Mouse (Mus musculus): ENCODE measurements around the gene Cfdp1. TPM values are rescaled to one million over a fixed set of nuclear protein-coding genes. Genes with fewer than 3 reads are reported as not detected.
A peak's percentile ranks its signal among the peaks of the same experiment; 100 is the strongest.

The Cfdp1 gene
- polyA plus RNA-seq, 1 experiment from 2014 or later: 199 TPM

- Histone ChIP-seq H3K9me3 (no peaks in the 10 kb centered on the region), H3K4me1 (peaks cover 22% of the 10 kb centered on the region), H3K4me2 (no peak overlapping the region), H3K9ac (no peak overlapping the region), H3K27me3 (no peaks in the 10 kb centered on the region), H3K4me3 (replicated peaks) (no peak overlapping the region), H3K27ac (no peak overlapping the region), H3K36me3 (replicated peaks) (no peaks in the 10 kb centered on the region; the same call in none of the 2 replicates)
- 94% methylated on average over 5 of the region's 5 CpGs for WGBS
- no peak for ATAC-seq (ENCODE audit: low FRiP score)
Measured at GRCm38 (mm10) chr8:111773476-111773875, 80.6 kb downstream of the Cfdp1 start.

GRCm38 (mm10) chr8:111773057-111773456 is 81.0 kb downstream of the Cfdp1 start:
- no peak for ATAC-seq (ENCODE audit: low FRiP score)
- Histone ChIP-seq H3K4me3 (replicated peaks) (no peak overlapping the region), H3K27ac (no peak overlapping the region), H3K4me2 (no peak overlapping the region), H3K9me3 (no peaks in the 10 kb centered on the region), H3K4me1 (peaks cover 17% of the 10 kb centered on the region), H3K9ac (no peak overlapping the region), H3K27me3 (no peaks in the 10 kb centered on the region), H3K36me3 (replicated peaks) (no peaks in the 10 kb centered on the region; the same call in none of the 2 replicates)
- WGBS: 87% methylated on average over 7 of the region's 7 CpGs

DNA sequence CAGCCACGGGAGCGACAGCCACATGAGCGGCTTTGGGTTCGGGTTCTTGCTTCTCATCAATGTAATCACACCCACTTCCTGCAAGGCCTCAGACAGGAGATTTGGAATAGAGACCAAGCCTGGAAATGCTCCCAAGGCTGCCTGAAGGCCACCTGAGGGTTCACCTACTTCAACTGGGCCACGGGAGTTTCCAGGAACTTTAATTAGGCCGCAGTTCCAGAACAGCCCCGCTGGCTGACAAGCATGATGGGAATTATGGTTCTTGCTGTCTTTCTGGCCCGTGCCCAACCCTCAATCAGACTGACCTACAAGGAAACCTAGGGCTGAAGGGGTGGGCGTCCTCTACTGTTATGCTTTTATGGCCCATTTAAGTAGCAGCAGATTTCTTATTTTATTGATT is 82.0 kb downstream of the Cfdp1 start:
- H3K36me3 ChIP-seq (replicated peaks): peaks cover 8% of the 10 kb centered on the region
- H3K4me3 ChIP-seq (replicated peaks): no peak overlapping the region
- ATAC-seq (ENCODE audit: low FRiP score): no peak
- H3K9me3 ChIP-seq: no peaks in the 10 kb centered on the region
- H3K4me2 ChIP-seq: no peak overlapping the region
- no peak overlapping the region for H3K27ac ChIP-seq
- 91% methylated on average over 9 of the region's 9 CpGs for WGBS
- H3K27me3 ChIP-seq: no peaks in the 10 kb centered on the region
- H3K4me1 ChIP-seq: peaks cover 16% of the 10 kb centered on the region
- no peak overlapping the region for H3K9ac ChIP-seq

DNA sequence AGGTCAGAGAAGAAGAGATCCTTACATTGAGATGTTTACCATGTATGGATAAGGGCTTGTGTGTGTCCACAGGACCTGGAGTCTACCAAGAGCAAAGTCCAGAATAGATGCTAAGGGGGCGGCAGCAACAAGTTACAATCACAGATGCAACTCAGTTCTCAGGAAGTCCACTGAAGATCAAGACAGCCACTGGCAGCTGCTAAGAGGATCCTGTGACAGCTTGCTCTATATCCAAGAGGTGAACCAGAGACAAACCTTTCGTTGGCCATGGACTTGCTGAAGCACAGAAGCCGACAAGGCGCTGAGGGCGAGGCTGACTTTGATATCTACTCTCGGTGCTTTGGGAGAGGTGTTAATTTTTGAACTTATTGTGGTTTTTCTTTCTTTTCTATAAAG is 82.5 kb downstream of the Cfdp1 start:
- peaks cover 16% of the 10 kb centered on the region for H3K4me1 ChIP-seq
- H3K27me3 ChIP-seq: no peaks in the 10 kb centered on the region
- 0 out of 2 replicates have a peak overlapping the region, but pooled peaks have one; percentile 5 for H3K27ac ChIP-seq
- no peak overlapping the region for H3K4me3 ChIP-seq (replicated peaks)
- WGBS: 95% methylated on average over 6 of the region's 6 CpGs
- ATAC-seq (ENCODE audit: low FRiP score): no peak
- H3K36me3 ChIP-seq (replicated peaks): peaks cover 12% of the 10 kb centered on the region
- H3K4me2 ChIP-seq: no peak overlapping the region
- H3K9ac ChIP-seq: no peak overlapping the region
- H3K9me3 ChIP-seq: no peaks in the 10 kb centered on the region

GRCm38 (mm10) chr8:111770958-111771624 is 83.0 kb downstream of the Cfdp1 start:
- Histone ChIP-seq H3K27ac (0 out of 2 replicates have a peak overlapping the region, but pooled peaks have one; percentile 5), H3K4me2 (no peak overlapping the region), H3K9me3 (no peaks in the 10 kb centered on the region), H3K27me3 (no peaks in the 10 kb centered on the region), H3K4me1 (peaks cover 16% of the 10 kb centered on the region), H3K36me3 (replicated peaks) (peaks cover 16% of the 10 kb centered on the region), H3K4me3 (replicated peaks) (no peak overlapping the region), H3K9ac (no peak overlapping the region)
- no peak; the same call in 1 of the 2 replicates for ATAC-seq (ENCODE audit: low FRiP score)
- whole genome bisulfite sequencing: 74% methylated on average over 5 of the region's 5 CpGs

- Histone ChIP-seq H3K9me3 (no peaks in the 10 kb centered on the region), H3K36me3 (replicated peaks) (peaks cover 16% of the 10 kb centered on the region), H3K27ac (peak overlapping the region; percentile 83), H3K9ac (no peak overlapping the region), H3K27me3 (no peaks in the 10 kb centered on the region), H3K4me1 (peaks cover 16% of the 10 kb centered on the region), H3K4me2 (no peak overlapping the region), H3K4me3 (replicated peaks) (no peak overlapping the region)
- ATAC-seq (ENCODE audit: low FRiP score): peak; percentile 46; the same call in 1 of the 2 replicates
- WGBS: 35% methylated on average over 12 of the region's 12 CpGs
Measured at GRCm38 (mm10) chr8:111769764-111770428, 84.2 kb downstream of the Cfdp1 start.

- no peak overlapping the region for H3K4me2 ChIP-seq
- no peak overlapping the region for H3K4me3 ChIP-seq (replicated peaks)
- H3K9me3 ChIP-seq: no peaks in the 10 kb centered on the region
- H3K27ac ChIP-seq: peak overlapping the region; percentile 83
- no peak overlapping the region for H3K9ac ChIP-seq
- peaks cover 16% of the 10 kb centered on the region for H3K36me3 ChIP-seq (replicated peaks)
- WGBS: 48% methylated on average over 15 of the region's 15 CpGs
- no peaks in the 10 kb centered on the region for H3K27me3 ChIP-seq
- ATAC-seq (ENCODE audit: low FRiP score): no peak
- peaks cover 16% of the 10 kb centered on the region for H3K4me1 ChIP-seq
Measured at GRCm38 (mm10) chr8:111769296-111769695, 84.8 kb downstream of the Cfdp1 start.

DNA sequence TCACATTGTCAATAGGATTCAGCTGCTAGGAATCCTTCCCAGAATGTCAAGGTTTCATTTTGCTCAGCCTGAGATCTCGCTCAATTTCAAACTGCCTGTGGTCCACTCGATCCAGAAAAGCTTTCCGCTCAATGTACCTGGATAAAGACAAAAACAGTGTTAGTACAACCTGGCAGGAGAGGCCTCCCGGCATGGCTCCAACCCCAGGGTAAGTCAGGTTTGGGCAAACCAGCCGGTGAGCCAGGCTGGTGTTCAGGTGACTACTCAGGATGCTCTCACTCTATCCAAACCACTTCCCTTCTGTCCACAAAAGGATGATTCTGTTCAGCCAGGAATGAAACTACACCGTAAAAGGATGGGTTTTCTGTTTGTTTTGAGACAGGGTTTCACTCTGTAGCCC is 85.4 kb downstream of the Cfdp1 start:
- ATAC-seq (ENCODE audit: low FRiP score): no peak
- Histone ChIP-seq H3K4me3 (replicated peaks) (no peak overlapping the region), H3K9me3 (no peaks in the 10 kb centered on the region), H3K9ac (no peak overlapping the region), H3K4me2 (no peak overlapping the region), H3K27ac (no peak overlapping the region), H3K36me3 (replicated peaks) (peaks cover 16% of the 10 kb centered on the region), H3K4me1 (peaks cover 16% of the 10 kb centered on the region), H3K27me3 (no peaks in the 10 kb centered on the region)
- WGBS: 88% methylated on average over 6 of the region's 6 CpGs

GRCm38 (mm10) chr8:111765616-111766015 is 88.5 kb downstream of the Cfdp1 start:
- Histone ChIP-seq H3K9me3 (no peaks in the 10 kb centered on the region), H3K36me3 (replicated peaks) (peaks cover 16% of the 10 kb centered on the region), H3K27ac (no peak overlapping the region), H3K9ac (no peak overlapping the region), H3K4me3 (replicated peaks) (no peak overlapping the region), H3K27me3 (no peaks in the 10 kb centered on the region), H3K4me2 (no peak overlapping the region), H3K4me1 (peaks cover 16% of the 10 kb centered on the region)
- no peak for ATAC-seq (ENCODE audit: low FRiP score)
- WGBS: 94% methylated on average over 4 of the region's 4 CpGs

DNA sequence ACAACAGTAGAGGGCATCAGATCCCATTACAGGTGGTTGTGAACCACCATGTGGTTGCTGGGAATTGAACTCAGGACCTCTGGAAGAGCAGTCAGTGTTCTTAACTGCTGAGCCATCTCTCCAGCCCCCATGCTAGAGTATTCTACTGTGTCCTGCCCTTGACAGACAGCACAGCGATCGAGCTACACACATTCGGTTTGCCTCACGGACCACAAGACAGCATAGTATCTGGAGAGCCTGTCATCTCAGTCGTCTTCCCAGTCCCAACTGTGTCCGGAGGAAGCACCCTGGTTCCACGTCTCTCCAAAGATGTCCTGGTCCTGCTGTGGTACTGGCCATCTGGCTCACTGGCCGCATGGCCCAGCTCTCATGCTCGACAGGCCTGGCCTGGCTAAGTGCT is 89.0 kb downstream of the Cfdp1 start:
- Histone ChIP-seq H3K4me3 (replicated peaks) (no peak overlapping the region), H3K27ac (no peak overlapping the region), H3K4me1 (peaks cover 16% of the 10 kb centered on the region), H3K27me3 (no peaks in the 10 kb centered on the region), H3K9me3 (no peaks in the 10 kb centered on the region), H3K36me3 (replicated peaks) (peaks cover 16% of the 10 kb centered on the region), H3K4me2 (no peak overlapping the region), H3K9ac (no peak overlapping the region)
- no peak for ATAC-seq (ENCODE audit: low FRiP score)
- WGBS: 97% methylated on average over 9 of the region's 9 CpGs

DNA sequence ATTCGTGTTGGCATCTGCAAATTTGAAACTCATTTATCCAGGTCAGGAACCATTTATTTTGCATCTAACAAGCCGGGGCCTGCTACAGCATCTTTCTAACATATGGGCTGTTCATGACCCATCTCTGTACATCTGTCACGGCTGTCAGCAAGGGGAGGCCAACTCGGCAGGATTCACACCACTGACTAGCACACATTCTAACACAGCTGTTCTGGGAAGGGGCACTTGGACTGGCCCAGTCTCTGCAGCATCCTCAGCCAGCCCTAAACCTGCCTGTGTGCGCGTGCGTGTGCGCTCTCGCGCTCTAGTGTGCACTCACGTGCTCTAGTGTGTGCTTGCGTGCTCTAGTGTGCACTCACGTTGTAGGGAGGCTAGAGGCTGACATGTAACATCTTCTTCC is 93.4 kb downstream of the Cfdp1 start:
- H3K9me3 ChIP-seq: no peaks in the 10 kb centered on the region
- H3K4me1 ChIP-seq: 0 out of 2 replicates have a peak, but pooled peaks cover 4% of the 10 kb centered on the region
- ATAC-seq (ENCODE audit: low FRiP score): no peak
- H3K4me2 ChIP-seq: no peak overlapping the region
- WGBS: 87% methylated on average over 13 of the region's 13 CpGs
- H3K4me3 ChIP-seq (replicated peaks): no peak overlapping the region
- H3K27me3 ChIP-seq: no peaks in the 10 kb centered on the region
- H3K9ac ChIP-seq: no peak overlapping the region
- H3K36me3 ChIP-seq (replicated peaks): no peaks in the 10 kb centered on the region
- H3K27ac ChIP-seq: peak overlapping the region; percentile 21; the same call in 1 of the 2 replicates

DNA sequence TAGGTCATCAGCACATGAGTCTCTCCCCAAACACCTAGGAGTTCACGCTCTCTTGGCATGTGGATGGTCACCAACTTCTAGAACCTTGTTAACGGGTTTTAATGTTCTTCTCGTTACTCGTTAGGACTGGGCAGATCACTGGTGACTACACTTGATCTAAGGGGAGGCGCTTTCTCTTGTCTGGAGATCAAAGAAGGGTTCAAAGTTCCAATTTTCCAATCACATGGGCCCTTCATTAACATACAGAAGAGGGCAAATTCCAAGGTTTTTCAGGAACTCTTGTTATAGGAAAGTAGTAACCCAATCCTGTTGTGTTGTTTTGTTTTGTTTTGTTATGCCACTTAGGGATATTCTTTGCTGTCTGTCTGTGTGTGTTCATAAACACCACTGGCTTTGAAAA is 95.3 kb downstream of the Cfdp1 start:
- no peak overlapping the region for H3K4me2 ChIP-seq
- H3K4me3 ChIP-seq (replicated peaks): no peak overlapping the region
- H3K4me1 ChIP-seq: 0 out of 2 replicates have a peak, but pooled peaks cover 4% of the 10 kb centered on the region
- no peak overlapping the region for H3K9ac ChIP-seq
- no peaks in the 10 kb centered on the region for H3K9me3 ChIP-seq
- WGBS: 73% methylated on average over 5 of the region's 5 CpGs
- no peak overlapping the region for H3K27ac ChIP-seq
- no peaks in the 10 kb centered on the region for H3K27me3 ChIP-seq
- H3K36me3 ChIP-seq (replicated peaks): no peaks in the 10 kb centered on the region
- no peak for ATAC-seq (ENCODE audit: low FRiP score)

DNA sequence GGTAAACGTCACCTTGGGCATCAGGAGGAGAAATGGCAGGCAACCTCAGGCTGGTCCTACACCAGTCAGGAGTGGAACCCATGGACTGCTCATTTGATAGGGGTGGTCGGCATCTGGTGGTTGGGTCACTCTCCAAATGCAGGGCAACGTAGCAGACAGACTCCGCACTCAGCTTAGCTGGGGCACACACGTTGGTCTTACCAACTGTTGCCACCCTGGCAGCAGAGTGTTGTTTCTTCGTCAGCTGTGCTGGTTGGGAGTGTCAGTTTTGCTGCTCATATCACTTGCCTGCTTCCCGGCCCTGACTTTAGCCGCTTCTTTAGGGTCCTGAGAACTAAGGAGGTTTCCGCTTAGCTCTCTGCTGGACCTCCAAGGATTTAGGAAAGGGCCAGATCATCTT is 96.5 kb downstream of the Cfdp1 start:
- H3K4me1 ChIP-seq: 0 out of 2 replicates have a peak, but pooled peaks cover 4% of the 10 kb centered on the region
- WGBS: 94% methylated on average over 9 of the region's 9 CpGs
- H3K4me2 ChIP-seq: no peak overlapping the region
- no peaks in the 10 kb centered on the region for H3K27me3 ChIP-seq
- H3K36me3 ChIP-seq (replicated peaks): no peaks in the 10 kb centered on the region
- H3K9ac ChIP-seq: no peak overlapping the region
- H3K4me3 ChIP-seq (replicated peaks): no peak overlapping the region
- no peaks in the 10 kb centered on the region for H3K9me3 ChIP-seq
- no peak for ATAC-seq (ENCODE audit: low FRiP score)
- H3K27ac ChIP-seq: no peak overlapping the region

Measured in forebrain, embryonic 12.5 days (tissue).